Mouse (Mus musculus): ENCODE data around the gene Stox2. TPM values are rescaled to one million over a fixed set of nuclear protein-coding genes. Genes with fewer than 3 reads are reported as not detected.

Stox2 gene
- total RNA-seq, 2 experiments from 2014 or later = 0.26 TPM; not detected in 1

GRCm38 (mm10) chr8:47263070-47263843, 182.9 kb downstream of the Stox2 start:
- ATAC-seq (replicated peaks; ENCODE audit: low FRiP score, poor library complexity, severe bottlenecking) = no peak

- ATAC-seq (replicated peaks; ENCODE audit: low FRiP score, poor library complexity, severe bottlenecking) = no peak
Observed at GRCm38 (mm10) chr8:47260751-47261474, 185.2 kb downstream of the Stox2 start.

GRCm38 (mm10) chr8:47250832-47251231, 195.3 kb downstream of the Stox2 start:
- ATAC-seq (replicated peaks; ENCODE audit: low FRiP score, poor library complexity, severe bottlenecking) = no peak

GRCm38 (mm10) chr8:47245116-47245515, 201.0 kb downstream of the Stox2 start:
- ATAC-seq (replicated peaks; ENCODE audit: low FRiP score, poor library complexity, severe bottlenecking) = no peak

GRCm38 (mm10) chr8:47244202-47244601, 202.0 kb downstream of the Stox2 start:
- ATAC-seq (replicated peaks; ENCODE audit: low FRiP score, poor library complexity, severe bottlenecking) = no peak

- no peak for ATAC-seq (replicated peaks; ENCODE audit: low FRiP score, poor library complexity, severe bottlenecking)
Observed at GRCm38 (mm10) chr8:47243631-47244030, 202.5 kb downstream of the Stox2 start.

- ATAC-seq (replicated peaks; ENCODE audit: low FRiP score, poor library complexity, severe bottlenecking) = no peak
Observed at GRCm38 (mm10) chr8:47243016-47243630, 203.0 kb downstream of the Stox2 start.

GRCm38 (mm10) chr8:47242207-47243004, 203.8 kb downstream of the Stox2 start:
- no peak for ATAC-seq (replicated peaks; ENCODE audit: low FRiP score, poor library complexity, severe bottlenecking)

GRCm38 (mm10) chr8:47241421-47242078, 204.6 kb downstream of the Stox2 start:
- ATAC-seq (replicated peaks; ENCODE audit: low FRiP score, poor library complexity, severe bottlenecking) = no peak

- ATAC-seq (replicated peaks; ENCODE audit: low FRiP score, poor library complexity, severe bottlenecking) = no peak
Observed at GRCm38 (mm10) chr8:47240871-47241270, 205.3 kb downstream of the Stox2 start.

- no peak for ATAC-seq (replicated peaks; ENCODE audit: low FRiP score, poor library complexity, severe bottlenecking)
Observed at GRCm38 (mm10) chr8:47240266-47240665, 205.9 kb downstream of the Stox2 start.

GRCm38 (mm10) chr8:47232081-47232480, 214.1 kb downstream of the Stox2 start:
- no peak for ATAC-seq (replicated peaks; ENCODE audit: low FRiP score, poor library complexity, severe bottlenecking)

GRCm38 (mm10) chr8:47230057-47230456, 216.1 kb downstream of the Stox2 start:
- ATAC-seq (replicated peaks; ENCODE audit: low FRiP score, poor library complexity, severe bottlenecking) = no peak

- ATAC-seq (replicated peaks; ENCODE audit: low FRiP score, poor library complexity, severe bottlenecking) = no peak
Observed at GRCm38 (mm10) chr8:47221851-47222250, 224.3 kb downstream of the Stox2 start.

GRCm38 (mm10) chr8:47221191-47221590, 225.0 kb downstream of the Stox2 start:
- ATAC-seq (replicated peaks; ENCODE audit: low FRiP score, poor library complexity, severe bottlenecking) = no peak

GRCm38 (mm10) chr8:47220390-47220789, 225.8 kb downstream of the Stox2 start:
- ATAC-seq (replicated peaks; ENCODE audit: low FRiP score, poor library complexity, severe bottlenecking) = no peak

GRCm38 (mm10) chr8:47218536-47218935, 227.6 kb downstream of the Stox2 start:
- no peak for ATAC-seq (replicated peaks; ENCODE audit: low FRiP score, poor library complexity, severe bottlenecking)

GRCm38 (mm10) chr8:47218021-47218420, 228.1 kb downstream of the Stox2 start:
- no peak for ATAC-seq (replicated peaks; ENCODE audit: low FRiP score, poor library complexity, severe bottlenecking)

- no peak for ATAC-seq (replicated peaks; ENCODE audit: low FRiP score, poor library complexity, severe bottlenecking)
Observed at GRCm38 (mm10) chr8:47212124-47212523, 234.0 kb downstream of the Stox2 start.

Measured in erythroblast, adult 5-6 weeks (primary cell).